ENCODE assay signal across 29 mouse cellular contexts in genomic region chr8:73226841-73227240, GRCm38 (mm10).
DNase-seq lines count a peak whose midpoint lies in the region; ATAC-seq and TF ChIP-seq lines count a peak whose summit lies in the region.
"Had no signal": no experiment of that assay in that cellular context is flagged by ENCODE, and none has a peak within 500 bp of the region (broad histone marks: within the 10 kb centered on the region; RNA-seq: fewer than 3 reads in every experiment).

No protein-coding gene starts in this region.

- no peak overlapping the region for H3K4me3 ChIP-seq in forebrain, postnatal 0 days (ENCODE audit: low read depth, low read length)
- no peak overlapping the region for H3K4me3 ChIP-seq in forebrain, embryonic 13.5 days
- H3K4me3 ChIP-seq in heart, embryonic 13.5 days: no peak overlapping the region
- H3K4me3 ChIP-seq: embryonic facial prominence, embryonic 13.5 days; erythroblast, embryonic 14.5 days; forebrain, embryonic 12.5 days; hindbrain, embryonic 10.5 days; intestine, embryonic 15.5 days; left cerebral cortex, adult 2 months; lung, embryonic 15.5 days; megakaryocyte, embryonic 14.5 days; midbrain, embryonic 13.5 days; neural tube, embryonic 12.5 days had no signal

- no peak for ATAC-seq in forebrain, postnatal 0 days
- no peak for ATAC-seq in forebrain, embryonic 13.5 days
- ATAC-seq in heart, embryonic 13.5 days (ENCODE audit: extremely low read depth, insufficient number of reproducible peaks, low FRiP score, low TSS enrichment): no peak
- ATAC-seq: CD4-positive, CD25-positive, alpha-beta regulatory T cell, adult 4 months; hindbrain, embryonic 16.5 days; intestine, embryonic 15.5 days; midbrain, embryonic 13.5 days had no signal

- no peaks in the 10 kb centered on the region for H3K36me3 ChIP-seq in forebrain, postnatal 0 days (ENCODE audit: insufficient read depth)
- no peaks in the 10 kb centered on the region for H3K36me3 ChIP-seq in forebrain, embryonic 13.5 days (ENCODE audit: poor library complexity, severe bottlenecking)
- no peaks in the 10 kb centered on the region for H3K36me3 ChIP-seq in heart, embryonic 13.5 days
- H3K36me3 ChIP-seq: embryonic facial prominence, embryonic 13.5 days; forebrain, embryonic 12.5 days; hindbrain, embryonic 10.5 days; intestine, embryonic 15.5 days; lung, embryonic 15.5 days; midbrain, embryonic 13.5 days; neural tube, embryonic 12.5 days had no signal

- peak; percentile 6 for DNase-seq in forebrain, postnatal 0 days
- no peak for DNase-seq in heart, postnatal 25 days (ENCODE audit: low spot score)
- DNase-seq in R1 (ENCODE audit: low read depth, low spot score): peak; percentile 5
- DNase-seq in adrenal gland, postnatal 25 days: peak; percentile 10
- no peak for DNase-seq in urinary bladder, postnatal 36 days (ENCODE audit: low spot score in 2 of 2)
- DNase-seq: cerebellum, adult 18-20 months; cerebellum, postnatal 25 days; kidney, adult 8-10 months; kidney, postnatal 10 days; lung, postnatal 36 days; right cerebral cortex, postnatal 14 days; thymus, adult 2 months; thymus, postnatal 4 days had no signal

- no peak overlapping the region for H3K9ac ChIP-seq in forebrain, postnatal 0 days
- no peak overlapping the region for H3K9ac ChIP-seq in forebrain, embryonic 13.5 days
- no peak overlapping the region for H3K9ac ChIP-seq in heart, embryonic 13.5 days
- H3K9ac ChIP-seq: embryonic facial prominence, embryonic 13.5 days; forebrain, embryonic 12.5 days; intestine, embryonic 15.5 days; liver, embryonic 14.5 days; lung, embryonic 15.5 days; midbrain, embryonic 13.5 days; neural tube, embryonic 12.5 days had no signal

- no peak overlapping the region for H3K27ac ChIP-seq in forebrain, postnatal 0 days (ENCODE audit: low read depth, low read length)
- H3K27ac ChIP-seq in forebrain, embryonic 13.5 days: no peak overlapping the region
- H3K27ac ChIP-seq in heart, embryonic 13.5 days (replicated peaks): 0 out of 2 replicates have a peak overlapping the region, but pooled peaks have one; percentile 15
- H3K27ac ChIP-seq: embryonic facial prominence, embryonic 13.5 days; forebrain, embryonic 12.5 days; hindbrain, embryonic 10.5 days; intestine, embryonic 15.5 days; left cerebral cortex, adult 2 months; liver, embryonic 14.5 days; lung, embryonic 15.5 days; midbrain, embryonic 13.5 days; neural tube, embryonic 12.5 days; stomach, postnatal 0 days had no signal

- no peak overlapping the region for H3K4me2 ChIP-seq in forebrain, postnatal 0 days (ENCODE audit: low read depth)
- H3K4me2 ChIP-seq in forebrain, embryonic 13.5 days: no peak overlapping the region
- H3K4me2 ChIP-seq in heart, embryonic 13.5 days: no peak overlapping the region
- H3K4me2 ChIP-seq: embryonic facial prominence, embryonic 13.5 days; forebrain, embryonic 12.5 days; intestine, embryonic 15.5 days; lung, embryonic 15.5 days; midbrain, embryonic 13.5 days; neural tube, embryonic 12.5 days had no signal

- WGBS in forebrain, postnatal 0 days: 56% methylated on average over 3 of the region's 3 CpGs
- 90% methylated on average over 3 of the region's 3 CpGs for WGBS in forebrain, embryonic 13.5 days
- 59% methylated on average over 3 of the region's 3 CpGs for WGBS in heart, embryonic 13.5 days

- H3K9me3 ChIP-seq in forebrain, postnatal 0 days (ENCODE audit: low read length): no peaks in the 10 kb centered on the region
- no peaks in the 10 kb centered on the region for H3K9me3 ChIP-seq in forebrain, embryonic 13.5 days (replicated peaks)
- no peaks in the 10 kb centered on the region; the same call in 1 of the 2 replicates for H3K9me3 ChIP-seq in heart, embryonic 13.5 days
- H3K9me3 ChIP-seq: embryonic facial prominence, embryonic 13.5 days; forebrain, embryonic 12.5 days; hindbrain, embryonic 10.5 days; intestine, embryonic 15.5 days; lung, embryonic 15.5 days; midbrain, embryonic 13.5 days; neural tube, embryonic 12.5 days had no signal

- no peak for TF ChIP-seq CTCF in forebrain, postnatal 0 days (IDR thresholded peaks at IDR 0.05; ENCODE audit: low read depth)

- no peaks in the 10 kb centered on the region for H3K4me1 ChIP-seq in forebrain, postnatal 0 days (ENCODE audit: insufficient read depth)
- no peaks in the 10 kb centered on the region for H3K4me1 ChIP-seq in forebrain, embryonic 13.5 days
- peaks cover 14% of the 10 kb centered on the region for H3K4me1 ChIP-seq in heart, embryonic 13.5 days
- H3K4me1 ChIP-seq: embryonic facial prominence, embryonic 13.5 days; forebrain, embryonic 12.5 days; hindbrain, embryonic 10.5 days; intestine, embryonic 15.5 days; lung, embryonic 15.5 days; megakaryocyte, embryonic 14.5 days; midbrain, embryonic 13.5 days; neural tube, embryonic 12.5 days had no signal

- intact Hi-C loops in heart, postnatal 25 days (cut with DNase I): loop anchor here (10.0 kb wide), 1 partner anchor 222 kb away; no protein-coding TSS in a partner anchor

- no peaks in the 10 kb centered on the region for H3K27me3 ChIP-seq in forebrain, postnatal 0 days (ENCODE audit: insufficient read depth, low read length)
- no peaks in the 10 kb centered on the region for H3K27me3 ChIP-seq in forebrain, embryonic 13.5 days
- no peaks in the 10 kb centered on the region for H3K27me3 ChIP-seq in heart, embryonic 13.5 days (replicated peaks)
- H3K27me3 ChIP-seq: embryonic facial prominence, embryonic 13.5 days; forebrain, embryonic 12.5 days; intestine, embryonic 15.5 days; lung, embryonic 15.5 days; megakaryocyte, embryonic 14.5 days; midbrain, embryonic 13.5 days; neural tube, embryonic 12.5 days had no signal

Comparison
In these comparisons a context has a peak if more than half of its experiments do, and no peak if none do; other contexts are left out.
1. DNase-seq: peak in forebrain, postnatal 0 days (single experiment), R1 (single experiment) and adrenal gland, postnatal 25 days (single experiment); none in heart, postnatal 25 days (single experiment) and urinary bladder, postnatal 36 days (0 of 2).